Mouse (Mus musculus) heart, embryonic 11.5 days (tissue): ENCODE measurements around the gene Usp39. TPM values are rescaled to one million over a fixed set of nuclear protein-coding genes. Genes with fewer than 3 reads are reported as not detected.

Experiments used
- ATAC-seq: fragments of 200-750 bp; cut with Nextera tagmentation; replicated peaks from 2 replicates; pipeline ENCODE4 v1.8.0; 2017; ENCODE audit warnings: moderate library complexity; ENCODE audit not compliant: insufficient number of reproducible peaks, low FRiP score, low TSS enrichment
- H3K27ac ChIP-seq: fragments of 300-500 bp; sonication (generic); 2 replicates; pipeline ENCODE4 v1.5.1; 2014; ENCODE audit warnings: mild to moderate bottlenecking, low read depth, low read length
- H3K27me3 ChIP-seq: fragments of 300-500 bp; sonication (generic); 2 replicates; pipeline ENCODE4 v1.6.1; 2014; ENCODE audit warnings: mild to moderate bottlenecking, low read length, mixed read lengths; ENCODE audit not compliant: control insufficient read depth, insufficient read depth
- H3K36me3 ChIP-seq: fragments of 300-500 bp; sonication (generic); 2 replicates; pipeline ENCODE4 v1.6.1; 2014; ENCODE audit warnings: mild to moderate bottlenecking, low read length, moderate library complexity, mixed read lengths; ENCODE audit not compliant: control insufficient read depth, insufficient read depth
- H3K4me1 ChIP-seq: fragments of 300-500 bp; sonication (generic); 2 replicates; pipeline ENCODE4 v1.6.1; 2014; ENCODE audit warnings: low read length; ENCODE audit not compliant: control insufficient read depth, insufficient read depth
- H3K4me2 ChIP-seq: fragments of 300-500 bp; sonication (generic); 2 replicates; pipeline ENCODE4 v1.6.1; 2014; ENCODE audit warnings: mild to moderate bottlenecking, moderate library complexity
- H3K4me3 ChIP-seq: fragments of 300-500 bp; sonication (generic); 2 replicates; pipeline ENCODE4 v1.5.1; 2014; ENCODE audit warnings: low read depth, low read length
- H3K9ac ChIP-seq: fragments of 300-500 bp; sonication (generic); 2 replicates; pipeline ENCODE4 v1.6.1; 2014; ENCODE audit warnings: mild to moderate bottlenecking, low read depth, low read length, moderate library complexity
- H3K9me3 ChIP-seq: fragments of 300-500 bp; sonication (generic); replicated peaks from 2 replicates; pipeline ENCODE4 v1.6.1; 2016; ENCODE audit warnings: low read length; ENCODE audit not compliant: control insufficient read depth
- WGBS: fragments of 180-500 bp; shearing (Covaris S2); extraction: QIAGEN DNeasy Blood & Tissue Kit; methylation state at CpG from one replicate; pipeline ENCODE4 v1.1.7; 2014; ENCODE audit not compliant: insufficient replicate concordance; 5-methylcytosine and 5-hydroxymethylcytosine counted together
- polyA plus RNA-seq: library from polyadenylated mRNA; unstranded; fragments of >200 nt; fragmentation: Nextera tagmentation; extraction: Ambion mirVana; gene quantifications from 2 replicates; pipeline ENCODE4 v1.2.1, GENCODE M21; 2014

Gene Usp39
- polyA plus RNA-seq, 1 experiment from 2014 or later = 54.5 TPM

GRCm38 (mm10) chr6:72374820-72375563 lies 30.0 kb upstream of the Usp39 start:
- ATAC-seq = no peak
- Histone ChIP-seq H3K36me3 (no peaks in the 10 kb centered on the region), H3K9ac (no peak overlapping the region), H3K4me1 (peaks cover 20% of the 10 kb centered on the region), H3K4me2 (no peak overlapping the region; the same call in 1 of the 2 replicates), H3K4me3 (no peak overlapping the region), H3K27me3 (no peaks in the 10 kb centered on the region), H3K9me3 (no peaks in the 10 kb centered on the region), H3K27ac (no peak overlapping the region)
- WGBS = 66% methylated on average over 15 of the region's 15 CpGs

GRCm38 (mm10) chr6:72374206-72374605 lies 29.2 kb upstream of the Usp39 start:
- 44% methylated on average over 7 of the region's 7 CpGs for WGBS

GRCm38 (mm10) chr6:72373184-72373583 lies 28.2 kb upstream of the Usp39 start:
- Histone ChIP-seq H3K4me1 (peaks cover 20% of the 10 kb centered on the region), H3K27me3 (no peaks in the 10 kb centered on the region), H3K9me3 (no peaks in the 10 kb centered on the region), H3K9ac (no peak overlapping the region), H3K27ac (0 out of 2 replicates have a peak overlapping the region, but pooled peaks have one; percentile 10), H3K4me3 (no peak overlapping the region), H3K4me2 (no peak overlapping the region), H3K36me3 (no peaks in the 10 kb centered on the region)
- WGBS = 84% methylated on average over 4 of the region's 4 CpGs
- ATAC-seq = no peak

More at GRCm38 (mm10) chr6:72374206-72374605, 29.2 kb upstream of the Usp39 start:
- H3K36me3 ChIP-seq = no peaks in the 10 kb centered on the region
- 0 out of 2 replicates have a peak overlapping the region, but pooled peaks have one; percentile 4 for H3K4me2 ChIP-seq
- no peak overlapping the region for H3K4me3 ChIP-seq
- H3K27ac ChIP-seq = no peak overlapping the region
- H3K9ac ChIP-seq = no peak overlapping the region
- ATAC-seq = no peak
- H3K9me3 ChIP-seq = no peaks in the 10 kb centered on the region
- peaks cover 20% of the 10 kb centered on the region for H3K4me1 ChIP-seq
- no peaks in the 10 kb centered on the region for H3K27me3 ChIP-seq

- Histone ChIP-seq H3K36me3 (no peaks in the 10 kb centered on the region), H3K4me2 (peak overlapping the region; percentile 1; the same call in 1 of the 2 replicates), H3K4me1 (peaks cover 20% of the 10 kb centered on the region), H3K27ac (peak overlapping the region; percentile 88), H3K27me3 (no peaks in the 10 kb centered on the region), H3K9ac (peak overlapping the region; percentile 46; the same call in 1 of the 2 replicates), H3K9me3 (no peaks in the 10 kb centered on the region), H3K4me3 (no peak overlapping the region)
- 24% methylated on average over 1 of the region's 1 CpGs for WGBS
- no peak for ATAC-seq
Measured at GRCm38 (mm10) chr6:72371571-72371970, 26.6 kb upstream of the Usp39 start.

GRCm38 (mm10) chr6:72371147-72371546 lies 26.2 kb upstream of the Usp39 start:
- Histone ChIP-seq H3K36me3 (no peaks in the 10 kb centered on the region), H3K4me2 (peak overlapping the region; percentile 1; the same call in 1 of the 2 replicates), H3K9me3 (no peaks in the 10 kb centered on the region), H3K9ac (peak overlapping the region; percentile 46; the same call in 1 of the 2 replicates), H3K4me3 (no peak overlapping the region), H3K27me3 (no peaks in the 10 kb centered on the region), H3K27ac (peak overlapping the region; percentile 88), H3K4me1 (peaks cover 20% of the 10 kb centered on the region)
- peak; percentile 56 for ATAC-seq
- 22% methylated on average over 5 of the region's 5 CpGs for WGBS

- Histone ChIP-seq H3K9ac (no peak overlapping the region), H3K36me3 (no peaks in the 10 kb centered on the region), H3K9me3 (no peaks in the 10 kb centered on the region), H3K4me3 (no peak overlapping the region), H3K4me1 (peaks cover 20% of the 10 kb centered on the region), H3K27me3 (no peaks in the 10 kb centered on the region), H3K27ac (no peak overlapping the region), H3K4me2 (no peak overlapping the region)
- ATAC-seq = no peak
- WGBS = 77% methylated on average over 12 of the region's 12 CpGs
Measured at GRCm38 (mm10) chr6:72370091-72370490, 25.1 kb upstream of the Usp39 start.

GRCm38 (mm10) chr6:72369557-72369956 lies 24.6 kb upstream of the Usp39 start:
- H3K36me3 ChIP-seq = no peaks in the 10 kb centered on the region
- peaks cover 20% of the 10 kb centered on the region for H3K4me1 ChIP-seq
- no peak overlapping the region for H3K4me2 ChIP-seq
- no peaks in the 10 kb centered on the region for H3K9me3 ChIP-seq
- no peaks in the 10 kb centered on the region for H3K27me3 ChIP-seq
- H3K27ac ChIP-seq = no peak overlapping the region
- ATAC-seq = no peak
- H3K9ac ChIP-seq = no peak overlapping the region
- WGBS = 72% methylated on average over 4 of the region's 4 CpGs
- H3K4me3 ChIP-seq = no peak overlapping the region

GRCm38 (mm10) chr6:72367460-72367974 lies 22.5 kb upstream of the Usp39 start:
- Histone ChIP-seq H3K9ac (no peak overlapping the region), H3K36me3 (no peaks in the 10 kb centered on the region), H3K27ac (no peak overlapping the region), H3K27me3 (no peaks in the 10 kb centered on the region), H3K9me3 (no peaks in the 10 kb centered on the region), H3K4me2 (no peak overlapping the region), H3K4me1 (peaks cover 11% of the 10 kb centered on the region), H3K4me3 (no peak overlapping the region)
- ATAC-seq = no peak
- WGBS = 71% methylated on average over 4 of the region's 4 CpGs
